Mouse (Mus musculus) embryonic facial prominence, embryonic 15.5 days (tissue): Measurements from ENCODE around the gene Gm9821. TPM values are rescaled to one million over a fixed set of nuclear protein-coding genes. Genes with fewer than 3 reads are reported as not detected.
A peak's percentile ranks its signal among the peaks of the same experiment; 100 is the strongest.

Experiments used
- ATAC-seq: fragments of 200-750 bp; cut with Nextera tagmentation; 2 replicates; pipeline ENCODE4 v1.8.0; 2017; ENCODE audit warnings: low read depth, moderate TSS enrichment; ENCODE audit not compliant: insufficient number of reproducible peaks, low FRiP score, low TSS enrichment
- H3K27ac ChIP-seq: fragments of 300-500 bp; sonication (generic); replicated peaks from 2 replicates; pipeline ENCODE4 v1.5.1; 2015; ENCODE audit warnings: mild to moderate bottlenecking, inconsistent platforms
- H3K27me3 ChIP-seq: fragments of 300-500 bp; sonication (generic); 2 replicates; pipeline ENCODE4 v1.6.1; 2015; ENCODE audit warnings: inconsistent platforms
- H3K36me3 ChIP-seq: fragments of 300-500 bp; sonication (generic); 2 replicates; pipeline ENCODE4 v1.6.1; 2015; ENCODE audit warnings: mild to moderate bottlenecking, inconsistent platforms
- H3K4me1 ChIP-seq: fragments of 300-500 bp; sonication (generic); 2 replicates; pipeline ENCODE4 v1.6.1; 2015; ENCODE audit warnings: inconsistent platforms
- H3K4me2 ChIP-seq: fragments of 300-500 bp; sonication (generic); replicated peaks from 2 replicates; pipeline ENCODE4 v1.6.1; 2015; ENCODE audit warnings: mild to moderate bottlenecking, inconsistent platforms
- H3K4me3 ChIP-seq: fragments of 300-500 bp; sonication (generic); replicated peaks from 2 replicates; pipeline ENCODE4 v1.5.1; 2015; ENCODE audit warnings: mild to moderate bottlenecking, inconsistent platforms
- H3K9ac ChIP-seq: fragments of 300-500 bp; sonication (generic); 2 replicates; pipeline ENCODE4 v1.6.1; 2015; ENCODE audit warnings: inconsistent platforms
- H3K9me3 ChIP-seq: fragments of 300-500 bp; sonication (generic); replicated peaks from 2 replicates; pipeline ENCODE4 v1.6.1; 2016; ENCODE audit warnings: inconsistent platforms
- WGBS: fragments of 180-500 bp; shearing (Covaris S2); methylation state at CpG from one replicate; pipeline ENCODE4 v1.1.7; 2015; 5-methylcytosine and 5-hydroxymethylcytosine counted together
- polyA plus RNA-seq: library from polyadenylated mRNA; unstranded; fragments of >200 nt; fragmentation: Nextera tagmentation; extraction: Ambion mirVana; gene quantifications from 2 replicates; pipeline ENCODE4 v1.2.1, GENCODE M21; 2015

Gm9821 gene
- polyA plus RNA-seq, 1 experiment from 2014 or later: 0.79 TPM

- Histone ChIP-seq H3K27me3 (no peaks in the 10 kb centered on the region), H3K9ac (peak overlapping the region; percentile 93), H3K36me3 (0 out of 2 replicates have a peak, but pooled peaks cover 4% of the 10 kb centered on the region), H3K9me3 (no peaks in the 10 kb centered on the region), H3K4me3 (peak overlapping the region; percentile 84), H3K27ac (peak overlapping the region; percentile 86), H3K4me1 (peaks cover 49% of the 10 kb centered on the region), H3K4me2 (peak overlapping the region; percentile 85)
- under 1% methylated on average over 39 of the region's 39 CpGs for WGBS
- ATAC-seq: no peak
Observed at GRCm38 (mm10) chr2:91962864-91963401, 17.4 kb downstream of the Gm9821 start.

- Histone ChIP-seq H3K4me1 (peaks cover 52% of the 10 kb centered on the region), H3K4me3 (peak overlapping the region; percentile 84), H3K9me3 (no peaks in the 10 kb centered on the region), H3K4me2 (peak overlapping the region; percentile 85), H3K9ac (peak overlapping the region; percentile 93), H3K27me3 (no peaks in the 10 kb centered on the region), H3K27ac (peak overlapping the region; percentile 86), H3K36me3 (0 out of 2 replicates have a peak, but pooled peaks cover 4% of the 10 kb centered on the region)
- peak; percentile 92 for ATAC-seq
- 0% methylated on average over 48 of the region's 57 CpGs for WGBS
Observed at GRCm38 (mm10) chr2:91963443-91963932, 18.0 kb downstream of the Gm9821 start.

- H3K27ac ChIP-seq: peak overlapping the region; percentile 86
- WGBS: 53% methylated on average over 3 of the region's 3 CpGs
- ATAC-seq: no peak
Observed at GRCm38 (mm10) chr2:91964610-91965204, 19.2 kb downstream of the Gm9821 start.

GRCm38 (mm10) chr2:91965417-91965816, 19.9 kb downstream of the Gm9821 start:
- no peaks in the 10 kb centered on the region for H3K36me3 ChIP-seq
- peak overlapping the region; percentile 28; the same call in 1 of the 2 replicates for H3K9ac ChIP-seq
- peak overlapping the region; percentile 85 for H3K4me2 ChIP-seq
- H3K4me3 ChIP-seq: peak overlapping the region; percentile 84
- WGBS: 16% methylated on average over 20 of the region's 20 CpGs
- H3K27me3 ChIP-seq: no peaks in the 10 kb centered on the region
- H3K9me3 ChIP-seq: no peaks in the 10 kb centered on the region
- peaks cover 35% of the 10 kb centered on the region for H3K4me1 ChIP-seq
- H3K27ac ChIP-seq: peak overlapping the region; percentile 86
- ATAC-seq: no peak

More at GRCm38 (mm10) chr2:91964610-91965204, 19.2 kb downstream of the Gm9821 start:
- peaks cover 41% of the 10 kb centered on the region for H3K4me1 ChIP-seq
- peak overlapping the region; percentile 85 for H3K4me2 ChIP-seq
- H3K9me3 ChIP-seq: no peaks in the 10 kb centered on the region
- H3K27me3 ChIP-seq: no peaks in the 10 kb centered on the region
- H3K9ac ChIP-seq: peak overlapping the region; percentile 28; the same call in 1 of the 2 replicates
- peak overlapping the region; percentile 84 for H3K4me3 ChIP-seq
- H3K36me3 ChIP-seq: 0 out of 2 replicates have a peak, but pooled peaks cover 4% of the 10 kb centered on the region

- Histone ChIP-seq H3K27ac (no peak overlapping the region), H3K4me2 (no peak overlapping the region), H3K4me1 (peaks cover 38% of the 10 kb centered on the region), H3K27me3 (no peaks in the 10 kb centered on the region), H3K36me3 (no peaks in the 10 kb centered on the region), H3K9ac (no peak overlapping the region), H3K9me3 (no peaks in the 10 kb centered on the region), H3K4me3 (no peak overlapping the region)
- ATAC-seq: no peak
- WGBS: 85% methylated on average over 5 of the region's 5 CpGs
Observed at GRCm38 (mm10) chr2:91966367-91966766, 20.9 kb downstream of the Gm9821 start.

GRCm38 (mm10) chr2:91967962-91968361, 22.5 kb downstream of the Gm9821 start:
- no peaks in the 10 kb centered on the region for H3K27me3 ChIP-seq
- H3K9ac ChIP-seq: no peak overlapping the region
- no peak overlapping the region for H3K4me3 ChIP-seq
- no peak for ATAC-seq
- H3K36me3 ChIP-seq: no peaks in the 10 kb centered on the region
- whole genome bisulfite sequencing: 53% methylated on average over 11 of the region's 11 CpGs
- H3K27ac ChIP-seq: peak overlapping the region; percentile 48; the same call in 1 of the 2 replicates
- H3K9me3 ChIP-seq: no peaks in the 10 kb centered on the region
- no peak overlapping the region for H3K4me2 ChIP-seq
- peaks cover 35% of the 10 kb centered on the region for H3K4me1 ChIP-seq

GRCm38 (mm10) chr2:91971231-91972097, 26.0 kb downstream of the Gm9821 start:
- no peaks in the 10 kb centered on the region for H3K9me3 ChIP-seq
- WGBS: 16% methylated on average over 21 of the region's 21 CpGs
- peaks cover 26% of the 10 kb centered on the region for H3K27me3 ChIP-seq
- ATAC-seq: peak; percentile 39; the same call in 1 of the 2 replicates
- H3K4me3 ChIP-seq: no peak overlapping the region; the same call in 1 of the 2 replicates
- H3K27ac ChIP-seq: peak overlapping the region; percentile 84
- H3K36me3 ChIP-seq: no peaks in the 10 kb centered on the region
- H3K4me1 ChIP-seq: peaks cover 36% of the 10 kb centered on the region
- H3K4me2 ChIP-seq: peak overlapping the region; percentile 40
- H3K9ac ChIP-seq: 0 out of 2 replicates have a peak overlapping the region, but pooled peaks have one; percentile 12

GRCm38 (mm10) chr2:91972121-91972566, 26.6 kb downstream of the Gm9821 start:
- ATAC-seq: no peak
- H3K4me3 ChIP-seq: no peak overlapping the region
- H3K36me3 ChIP-seq: no peaks in the 10 kb centered on the region
- no peak overlapping the region for H3K9ac ChIP-seq
- peaks cover 36% of the 10 kb centered on the region for H3K4me1 ChIP-seq
- no peaks in the 10 kb centered on the region for H3K9me3 ChIP-seq
- H3K27ac ChIP-seq: peak overlapping the region; percentile 84
- WGBS: 32% methylated on average over 13 of the region's 13 CpGs
- H3K27me3 ChIP-seq: peaks cover 33% of the 10 kb centered on the region
- H3K4me2 ChIP-seq: no peak overlapping the region

- Histone ChIP-seq H3K27me3 (peaks cover 37% of the 10 kb centered on the region), H3K36me3 (no peaks in the 10 kb centered on the region)
Observed at GRCm38 (mm10) chr2:91973416-91974135, 28.1 kb downstream of the Gm9821 start.

More at GRCm38 (mm10) chr2:91973416-91974135, 28.1 kb downstream of the Gm9821 start:
- H3K4me2 ChIP-seq: no peak overlapping the region
- H3K4me3 ChIP-seq: no peak overlapping the region
- no peak overlapping the region for H3K9ac ChIP-seq
- ATAC-seq: no peak
- H3K4me1 ChIP-seq: peaks cover 35% of the 10 kb centered on the region
- 39% methylated on average over 7 of the region's 7 CpGs for WGBS
- no peak overlapping the region for H3K27ac ChIP-seq
- no peaks in the 10 kb centered on the region for H3K9me3 ChIP-seq
